Comparison of ENCODE assay signal across 9 mouse cellular contexts in the genomic region with DNA sequence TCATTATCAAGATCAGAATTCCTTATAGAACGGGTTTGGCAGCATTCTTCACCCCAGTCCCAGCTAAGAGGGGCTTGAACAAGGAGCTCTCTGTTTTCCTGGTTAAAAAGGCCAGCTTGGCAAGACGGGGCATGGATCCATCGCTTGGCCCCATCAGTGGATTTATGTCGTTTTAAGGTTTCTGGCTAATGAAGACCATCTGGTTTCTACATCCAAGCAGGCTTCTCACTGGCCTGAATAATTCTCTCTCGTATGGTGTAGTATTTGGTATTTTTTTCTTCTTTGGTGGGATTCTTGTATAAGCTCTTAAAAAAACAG. TPM values are rescaled to one million over a fixed set of nuclear protein-coding genes. Genes with fewer than 3 reads are reported as not detected.
DNase-seq lines count a peak whose midpoint lies in the region; ATAC-seq lines count a peak whose summit lies in the region.
"Had no signal": no experiment of that assay in that cellular context is flagged by ENCODE, and none has a peak within 500 bp of the region (broad histone marks: within the 10 kb centered on the region; RNA-seq: fewer than 3 reads in every experiment).

No protein-coding gene starts in this region.

- H3K9me3 ChIP-seq in lung, embryonic 16.5 days (ENCODE audit: control insufficient read depth, low read length): no peaks in the 10 kb centered on the region
- H3K9me3 ChIP-seq in forebrain, embryonic 14.5 days (replicated peaks; ENCODE audit: control insufficient read depth, low read length): no peaks in the 10 kb centered on the region
- no peaks in the 10 kb centered on the region for H3K9me3 ChIP-seq in neural tube, embryonic 13.5 days
- H3K9me3 ChIP-seq: neural tube, embryonic 12.5 days had no signal

- DNase-seq in cerebellum, adult 8-10 months: no peak
- DNase-seq in lung, postnatal 4 days: no peak
- DNase-seq in forebrain, embryonic 14.5 days (ENCODE audit: low spot score): peak; percentile 78
- no peak for DNase-seq in thymus, adult 18-20 months
- DNase-seq in adipocyte (ENCODE audit: low spot score): no peak

- no peak overlapping the region; the same call in 1 of the 2 replicates for H3K4me2 ChIP-seq in lung, embryonic 16.5 days (ENCODE audit: low read depth, low read length)
- H3K4me2 ChIP-seq in forebrain, embryonic 14.5 days (ENCODE audit: low read length): no peak overlapping the region
- no peak overlapping the region for H3K4me2 ChIP-seq in neural tube, embryonic 13.5 days
- H3K4me2 ChIP-seq: neural tube, embryonic 12.5 days had no signal

- H3K4me3 ChIP-seq in lung, embryonic 16.5 days (ENCODE audit: low read length): no peak overlapping the region
- H3K4me3 ChIP-seq in forebrain, embryonic 14.5 days (ENCODE audit: low read depth, low read length): no peak overlapping the region
- H3K4me3 ChIP-seq in neural tube, embryonic 13.5 days: no peak overlapping the region
- H3K4me3 ChIP-seq: neural tube, embryonic 12.5 days had no signal

- peak; percentile 62 for ATAC-seq in cerebellum, adult (ENCODE audit: insufficient number of reproducible peaks, low FRiP score, low TSS enrichment)
- peak; percentile 69 for ATAC-seq in lung, embryonic 16.5 days (ENCODE audit: low read depth)
- peak; percentile 69 for ATAC-seq in forebrain, embryonic 14.5 days
- ATAC-seq in neural tube, embryonic 13.5 days (ENCODE audit: low read depth): peak; percentile 62; the same call in 1 of the 2 replicates

- no peak overlapping the region for H3K9ac ChIP-seq in lung, embryonic 16.5 days (ENCODE audit: low read length)
- no peak overlapping the region for H3K9ac ChIP-seq in forebrain, embryonic 14.5 days (ENCODE audit: low read length)
- no peak overlapping the region for H3K9ac ChIP-seq in neural tube, embryonic 13.5 days
- H3K9ac ChIP-seq: neural tube, embryonic 12.5 days had no signal

- peak overlapping the region; percentile 91 for H3K27ac ChIP-seq in lung, embryonic 16.5 days (ENCODE audit: low read length)
- H3K27ac ChIP-seq in forebrain, embryonic 14.5 days (ENCODE audit: low read depth, low read length): peak overlapping the region; percentile 75; the same call in 1 of the 2 replicates
- H3K27ac ChIP-seq in neural tube, embryonic 13.5 days (replicated peaks): peak overlapping the region; percentile 80
- H3K27ac ChIP-seq: neural tube, embryonic 12.5 days had no signal

- peaks cover 5% of the 10 kb centered on the region; the same call in 1 of the 2 replicates for H3K36me3 ChIP-seq in lung, embryonic 16.5 days (ENCODE audit: control insufficient read depth, insufficient read depth, low read length)
- no peaks in the 10 kb centered on the region; the same call in 1 of the 2 replicates for H3K36me3 ChIP-seq in forebrain, embryonic 14.5 days (ENCODE audit: control insufficient read depth, insufficient read depth, low read length)
- peaks cover 7% of the 10 kb centered on the region for H3K36me3 ChIP-seq in neural tube, embryonic 13.5 days

- H3K4me1 ChIP-seq in lung, embryonic 16.5 days (replicated peaks; ENCODE audit: control insufficient read depth, insufficient read depth, low read length): peaks cover 59% of the 10 kb centered on the region
- H3K4me1 ChIP-seq in forebrain, embryonic 14.5 days (ENCODE audit: control insufficient read depth, insufficient read depth, low read length): peaks cover 21% of the 10 kb centered on the region
- H3K4me1 ChIP-seq in neural tube, embryonic 13.5 days (replicated peaks): peaks cover 48% of the 10 kb centered on the region

- no peaks in the 10 kb centered on the region for H3K27me3 ChIP-seq in lung, embryonic 16.5 days (ENCODE audit: control insufficient read depth, insufficient read depth, low read depth, low read length)
- H3K27me3 ChIP-seq in forebrain, embryonic 14.5 days (replicated peaks; ENCODE audit: control insufficient read depth, insufficient read depth, low read length): no peaks in the 10 kb centered on the region
- no peaks in the 10 kb centered on the region for H3K27me3 ChIP-seq in neural tube, embryonic 13.5 days
- H3K27me3 ChIP-seq: neural tube, embryonic 12.5 days had no signal

- WGBS in lung, embryonic 16.5 days: 22% methylated on average over 5 of the region's 5 CpGs
- 17% methylated on average over 5 of the region's 5 CpGs for WGBS in forebrain, embryonic 14.5 days
- WGBS in neural tube, embryonic 13.5 days: 34% methylated on average over 5 of the region's 5 CpGs

RNA-seq across cellular contexts. Expression of a gene that starts 45.3 kb away (rescaled TPM):
- 296 and 297 TPM in 2 replicates for polyA plus RNA-seq in lung, embryonic 16.5 days (2015; fragmentation: Nextera tagmentation; extraction: Ambion mirVana)
- 158 and 215 TPM in 2 replicates for polyA plus RNA-seq in forebrain, embryonic 14.5 days (2014; fragmentation: Nextera tagmentation; extraction: Ambion mirVana)
- 388 and 419 TPM in 2 replicates for polyA plus RNA-seq in neural tube, embryonic 13.5 days (2015; fragmentation: Nextera tagmentation; extraction: Ambion mirVana)
